Mouse (Mus musculus): ENCODE results near the gene Csnk2a1. TPM values are rescaled to one million over a fixed set of nuclear protein-coding genes. Genes with fewer than 3 reads are reported as not detected.
A peak's percentile ranks its signal among the peaks of the same experiment; 100 is the strongest.

The Csnk2a1 gene
- polyA plus RNA-seq, 1 experiment from 2014 or later = 74.6 TPM

DNA sequence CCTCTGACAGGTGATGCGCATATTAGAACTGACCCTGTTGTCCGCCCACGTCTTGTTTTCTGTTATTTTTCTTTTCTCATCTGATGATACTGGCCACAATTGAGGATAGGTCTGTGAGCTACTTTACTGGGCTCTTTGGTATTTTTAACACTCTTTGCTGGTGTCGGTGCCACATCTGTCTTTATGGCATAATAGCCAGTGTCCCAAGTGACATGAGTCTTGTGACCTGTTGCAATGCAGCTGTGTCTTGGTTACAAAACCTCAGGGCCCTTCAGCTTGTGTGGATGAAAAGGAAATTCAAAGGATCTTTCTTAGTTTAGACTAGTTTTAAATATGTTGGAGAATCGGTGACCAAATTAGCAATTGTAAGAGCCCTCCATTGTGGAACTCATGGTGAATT, 67.9 kb downstream of the Csnk2a1 start:
- H3K27me3 ChIP-seq = no peaks in the 10 kb centered on the region
- H3K9me3 ChIP-seq (replicated peaks) = no peaks in the 10 kb centered on the region
- no peak for ATAC-seq (replicated peaks; ENCODE audit: insufficient number of reproducible peaks, insufficient read depth, low FRiP score, low read depth)
- H3K36me3 ChIP-seq = no peaks in the 10 kb centered on the region
- H3K4me2 ChIP-seq = peak overlapping the region; percentile 74
- 0 out of 2 replicates have a peak overlapping the region, but pooled peaks have one; percentile 94 for H3K27ac ChIP-seq
- peak overlapping the region; percentile 94 for H3K9ac ChIP-seq
- 28% methylated on average over 5 of the region's 5 CpGs for WGBS
- peaks cover 31% of the 10 kb centered on the region for H3K4me1 ChIP-seq (replicated peaks)
- peak overlapping the region; percentile 88 for H3K4me3 ChIP-seq

DNA sequence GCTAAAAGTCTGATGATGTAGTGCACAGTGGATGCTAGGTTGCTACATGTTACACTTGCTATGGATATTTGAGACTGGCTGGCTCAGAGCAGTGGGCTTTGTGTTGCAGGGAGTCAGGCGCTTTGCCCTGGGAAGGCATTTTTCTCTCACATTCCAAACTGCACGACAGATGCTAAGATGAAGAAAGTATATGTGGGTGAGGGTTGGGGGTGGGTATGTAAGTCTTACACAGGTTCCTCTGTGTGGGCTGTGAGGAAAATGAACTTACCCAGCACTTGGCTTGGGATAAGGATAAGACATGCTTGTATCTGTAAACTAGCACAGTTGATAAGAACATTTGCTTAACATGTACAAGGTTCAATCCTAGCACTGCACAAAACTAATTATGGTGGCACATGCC, 76.2 kb downstream of the Csnk2a1 start:
- Histone ChIP-seq H3K4me3 (no peak overlapping the region), H3K36me3 (peaks cover 55% of the 10 kb centered on the region), H3K9ac (no peak overlapping the region), H3K27ac (no peak overlapping the region), H3K4me1 (replicated peaks) (peaks cover 9% of the 10 kb centered on the region), H3K9me3 (replicated peaks) (no peaks in the 10 kb centered on the region), H3K4me2 (no peak overlapping the region), H3K27me3 (no peaks in the 10 kb centered on the region)
- ATAC-seq (replicated peaks; ENCODE audit: insufficient number of reproducible peaks, insufficient read depth, low FRiP score, low read depth) = no peak
- 73% methylated on average over 2 of the region's 2 CpGs for WGBS

DNA sequence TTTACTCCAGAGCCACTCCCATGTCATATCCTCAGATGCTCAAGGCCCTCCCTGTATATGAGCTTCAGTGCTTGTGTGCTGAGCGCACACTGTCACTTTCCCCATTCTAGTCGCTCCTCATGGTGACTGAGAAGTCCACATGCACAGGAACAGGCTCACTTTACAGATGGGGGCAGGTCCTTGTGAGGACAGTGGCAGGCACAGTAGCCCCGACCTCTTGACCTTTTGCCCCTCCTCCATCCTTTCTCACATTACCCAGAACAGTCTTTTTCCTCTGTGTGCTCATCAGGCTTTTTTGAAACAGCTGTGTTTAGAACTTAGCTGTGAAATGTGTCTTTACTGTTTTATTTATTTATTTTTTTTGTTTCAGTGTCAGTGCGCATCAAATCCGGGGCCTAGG, 77.1 kb downstream of the Csnk2a1 start:
- Histone ChIP-seq H3K27me3 (no peaks in the 10 kb centered on the region), H3K9me3 (replicated peaks) (no peaks in the 10 kb centered on the region), H3K4me1 (replicated peaks) (0 out of 2 replicates have a peak, but pooled peaks cover 3% of the 10 kb centered on the region), H3K27ac (no peak overlapping the region), H3K4me3 (no peak overlapping the region), H3K4me2 (no peak overlapping the region), H3K36me3 (peaks cover 65% of the 10 kb centered on the region), H3K9ac (no peak overlapping the region)
- no peak for ATAC-seq (replicated peaks; ENCODE audit: insufficient number of reproducible peaks, insufficient read depth, low FRiP score, low read depth)
- WGBS = 71% methylated on average over 5 of the region's 5 CpGs

DNA sequence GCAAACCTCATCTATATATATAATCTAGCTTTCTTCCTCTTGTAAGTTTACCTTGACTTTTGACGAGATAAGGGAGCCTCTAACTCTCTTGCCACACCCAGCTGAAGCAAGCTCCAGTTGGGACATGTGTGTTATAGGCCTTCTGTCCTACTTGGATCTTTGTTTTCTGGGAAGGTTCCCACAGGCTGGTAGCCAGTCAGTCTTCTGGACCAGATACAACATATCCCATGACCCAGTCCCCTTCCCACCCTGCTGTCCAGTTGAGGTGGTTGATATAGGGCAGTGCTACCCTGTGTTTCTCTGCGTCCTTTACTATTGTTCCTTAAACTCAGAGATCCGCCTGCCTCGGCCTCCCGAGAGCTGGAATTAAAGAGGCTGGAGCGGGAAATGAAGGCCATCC, 78.8 kb downstream of the Csnk2a1 start:
- 0 out of 2 replicates have a peak, but pooled peaks cover 2% of the 10 kb centered on the region for H3K4me1 ChIP-seq (replicated peaks)
- peaks cover 81% of the 10 kb centered on the region for H3K36me3 ChIP-seq
- no peak for ATAC-seq (replicated peaks; ENCODE audit: insufficient number of reproducible peaks, insufficient read depth, low FRiP score, low read depth)
- no peak overlapping the region for H3K4me3 ChIP-seq
- H3K4me2 ChIP-seq = no peak overlapping the region
- 92% methylated on average over 6 of the region's 6 CpGs for WGBS
- H3K9ac ChIP-seq = no peak overlapping the region
- no peaks in the 10 kb centered on the region for H3K9me3 ChIP-seq (replicated peaks)
- no peaks in the 10 kb centered on the region for H3K27me3 ChIP-seq
- H3K27ac ChIP-seq = no peak overlapping the region

DNA sequence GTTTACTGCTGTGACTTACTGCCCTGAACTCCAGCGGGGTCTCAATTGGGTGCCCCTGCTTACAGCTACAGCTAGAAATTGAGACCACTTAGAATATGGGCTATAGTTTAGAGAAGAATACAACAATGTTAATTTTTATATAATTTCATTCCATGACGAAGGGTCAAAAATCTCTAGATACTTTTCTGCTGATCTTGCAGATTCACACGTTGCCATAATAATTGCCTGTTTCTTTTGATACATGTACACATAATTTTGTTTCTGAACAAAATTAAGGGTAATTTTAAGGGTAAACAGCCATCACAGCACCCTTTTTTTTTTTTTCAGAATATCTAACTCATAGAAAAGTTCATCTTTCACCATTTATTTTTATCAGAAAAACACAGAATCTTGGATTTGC, 80.5 kb downstream of the Csnk2a1 start:
- Histone ChIP-seq H3K4me2 (no peak overlapping the region), H3K4me1 (replicated peaks) (0 out of 2 replicates have a peak, but pooled peaks cover under 1% of the 10 kb centered on the region), H3K4me3 (no peak overlapping the region), H3K36me3 (peaks cover 94% of the 10 kb centered on the region), H3K27ac (no peak overlapping the region), H3K9ac (no peak overlapping the region), H3K27me3 (no peaks in the 10 kb centered on the region), H3K9me3 (replicated peaks) (no peaks in the 10 kb centered on the region)
- WGBS = 91% methylated on average over 3 of the region's 3 CpGs
- ATAC-seq (replicated peaks; ENCODE audit: insufficient number of reproducible peaks, insufficient read depth, low FRiP score, low read depth) = no peak

DNA sequence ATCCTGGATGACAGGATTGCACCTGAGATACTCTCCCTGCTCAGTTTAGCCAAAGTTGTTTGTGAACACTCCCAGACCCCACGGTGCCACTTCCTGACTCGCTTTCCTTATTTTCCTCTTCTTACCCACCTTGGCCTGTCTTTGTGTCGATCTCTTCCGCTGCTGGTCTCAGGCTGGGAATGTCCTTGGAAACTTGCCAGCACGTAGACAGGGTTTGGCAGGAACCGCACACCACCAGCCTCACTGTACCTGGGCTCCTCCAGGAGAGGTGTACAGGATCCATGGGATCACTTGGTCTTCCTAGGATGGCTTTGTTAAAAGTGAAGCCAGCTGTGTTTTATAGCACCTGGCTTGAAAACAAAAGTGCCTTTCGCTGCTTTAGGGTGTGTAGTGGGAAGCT, 86.4 kb downstream of the Csnk2a1 start:
- no peak for ATAC-seq (replicated peaks; ENCODE audit: insufficient number of reproducible peaks, insufficient read depth, low FRiP score, low read depth)
- no peak overlapping the region for H3K4me2 ChIP-seq
- H3K27ac ChIP-seq = peak overlapping the region; percentile 19; the same call in 1 of the 2 replicates
- H3K9me3 ChIP-seq (replicated peaks) = no peaks in the 10 kb centered on the region
- H3K27me3 ChIP-seq = no peaks in the 10 kb centered on the region
- H3K4me1 ChIP-seq (replicated peaks) = peaks cover 7% of the 10 kb centered on the region
- no peak overlapping the region for H3K4me3 ChIP-seq
- 46% methylated on average over 7 of the region's 7 CpGs for WGBS
- peaks cover 84% of the 10 kb centered on the region for H3K36me3 ChIP-seq
- no peak overlapping the region for H3K9ac ChIP-seq

DNA sequence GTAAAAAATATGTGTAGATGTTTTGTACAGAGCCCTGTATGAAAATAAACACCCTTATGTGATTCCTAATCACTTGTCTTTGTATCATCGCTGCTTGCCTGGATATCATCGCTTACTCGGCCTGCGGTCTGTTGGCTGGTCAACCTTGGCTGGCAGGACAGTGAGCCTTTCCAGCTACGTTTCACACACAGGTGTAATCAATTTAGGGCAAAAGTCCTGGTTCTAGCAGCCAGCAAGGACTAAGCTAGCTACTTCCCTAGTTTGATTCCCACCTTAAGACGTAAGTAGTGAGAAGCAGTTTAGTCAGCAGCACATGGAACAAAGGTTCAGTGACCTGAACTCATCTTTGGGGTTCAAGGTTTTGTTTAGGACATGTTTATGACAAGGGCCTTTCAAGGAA, 87.3 kb downstream of the Csnk2a1 start:
- WGBS = 87% methylated on average over 6 of the region's 6 CpGs
- Histone ChIP-seq H3K9ac (no peak overlapping the region), H3K36me3 (peaks cover 84% of the 10 kb centered on the region), H3K4me1 (replicated peaks) (peaks cover 7% of the 10 kb centered on the region), H3K4me2 (no peak overlapping the region), H3K9me3 (replicated peaks) (no peaks in the 10 kb centered on the region), H3K27ac (no peak overlapping the region), H3K4me3 (no peak overlapping the region), H3K27me3 (no peaks in the 10 kb centered on the region)
- ATAC-seq (replicated peaks; ENCODE audit: insufficient number of reproducible peaks, insufficient read depth, low FRiP score, low read depth) = no peak

DNA sequence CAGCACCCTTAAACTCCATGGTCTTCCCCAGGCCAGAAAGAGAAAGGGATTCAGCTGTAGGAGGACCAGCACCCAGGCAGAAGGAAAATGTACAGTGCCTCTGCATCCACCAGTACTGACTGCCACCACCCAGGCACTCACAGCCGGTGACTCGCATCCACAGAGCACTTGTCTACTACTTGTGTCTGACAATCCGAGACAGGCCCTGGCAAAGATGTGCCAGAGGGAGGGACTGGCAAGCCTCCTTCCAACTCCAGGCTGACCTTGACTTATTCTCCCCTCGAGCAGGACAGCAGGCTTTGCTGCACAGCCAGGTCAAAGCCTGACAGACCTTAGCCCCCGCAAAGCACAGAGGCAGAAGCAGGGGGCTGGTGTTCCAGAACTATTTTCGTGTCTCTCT, 90.4 kb downstream of the Csnk2a1 start:
- Histone ChIP-seq H3K27ac (no peak overlapping the region), H3K9ac (no peak overlapping the region), H3K27me3 (no peaks in the 10 kb centered on the region), H3K9me3 (replicated peaks) (no peaks in the 10 kb centered on the region), H3K4me1 (replicated peaks) (peaks cover 7% of the 10 kb centered on the region), H3K36me3 (peaks cover 78% of the 10 kb centered on the region), H3K4me3 (no peak overlapping the region), H3K4me2 (no peak overlapping the region)
- WGBS = 69% methylated on average over 6 of the region's 6 CpGs
- ATAC-seq (replicated peaks; ENCODE audit: insufficient number of reproducible peaks, insufficient read depth, low FRiP score, low read depth) = no peak

DNA sequence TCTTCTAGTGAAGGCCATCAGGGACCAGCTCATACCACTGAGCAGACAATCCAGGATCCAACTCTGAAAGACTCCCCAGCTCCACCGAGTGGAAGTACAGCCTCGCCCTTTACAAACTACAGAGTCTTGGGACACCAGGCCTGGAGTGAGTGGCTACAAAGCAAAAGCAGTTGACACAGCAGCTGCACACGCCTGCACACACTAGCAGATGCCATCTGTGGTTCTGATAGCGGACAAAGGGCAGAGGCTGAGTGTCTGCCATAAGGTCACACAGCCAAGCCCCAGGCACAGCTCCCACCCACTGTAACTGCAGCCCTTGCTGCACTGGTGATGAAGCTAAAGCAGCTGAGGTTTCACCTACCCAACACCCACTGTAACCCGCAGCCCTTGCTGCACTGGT, 94.9 kb downstream of the Csnk2a1 start:
- 86% methylated on average over 5 of the region's 5 CpGs for WGBS
- H3K4me3 ChIP-seq = no peak overlapping the region
- ATAC-seq (replicated peaks; ENCODE audit: insufficient number of reproducible peaks, insufficient read depth, low FRiP score, low read depth) = no peak
- H3K9me3 ChIP-seq (replicated peaks) = no peaks in the 10 kb centered on the region
- H3K36me3 ChIP-seq = peaks cover 78% of the 10 kb centered on the region
- no peak overlapping the region for H3K9ac ChIP-seq
- H3K4me1 ChIP-seq (replicated peaks) = no peaks in the 10 kb centered on the region
- H3K27ac ChIP-seq = no peak overlapping the region
- H3K27me3 ChIP-seq = no peaks in the 10 kb centered on the region
- no peak overlapping the region for H3K4me2 ChIP-seq

DNA sequence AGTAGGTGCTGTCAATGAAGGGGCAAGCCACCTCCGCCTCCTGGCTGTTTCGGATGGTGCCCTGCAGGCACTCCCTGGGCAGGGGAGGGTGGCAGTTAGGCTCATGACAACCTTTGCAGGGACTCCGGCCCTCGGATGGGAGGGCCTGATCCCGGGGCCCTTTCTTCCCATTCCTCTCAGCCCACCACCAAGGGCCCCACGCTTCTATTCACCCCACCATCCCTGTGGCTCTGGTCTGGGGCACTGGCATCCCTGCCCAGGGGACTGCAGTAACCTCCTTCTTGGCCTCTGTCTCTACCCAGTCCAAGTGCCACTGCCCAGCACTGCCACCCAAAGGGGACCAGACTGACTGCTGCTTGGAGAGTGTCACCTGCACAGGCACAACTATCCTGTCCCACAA, 95.6 kb downstream of the Csnk2a1 start:
- Histone ChIP-seq H3K27me3 (no peaks in the 10 kb centered on the region), H3K4me3 (no peak overlapping the region), H3K9ac (no peak overlapping the region), H3K4me2 (no peak overlapping the region), H3K9me3 (replicated peaks) (no peaks in the 10 kb centered on the region), H3K4me1 (replicated peaks) (no peaks in the 10 kb centered on the region), H3K27ac (no peak overlapping the region), H3K36me3 (peaks cover 72% of the 10 kb centered on the region)
- ATAC-seq (replicated peaks; ENCODE audit: insufficient number of reproducible peaks, insufficient read depth, low FRiP score, low read depth) = no peak
- 90% methylated on average over 6 of the region's 6 CpGs for WGBS

DNA sequence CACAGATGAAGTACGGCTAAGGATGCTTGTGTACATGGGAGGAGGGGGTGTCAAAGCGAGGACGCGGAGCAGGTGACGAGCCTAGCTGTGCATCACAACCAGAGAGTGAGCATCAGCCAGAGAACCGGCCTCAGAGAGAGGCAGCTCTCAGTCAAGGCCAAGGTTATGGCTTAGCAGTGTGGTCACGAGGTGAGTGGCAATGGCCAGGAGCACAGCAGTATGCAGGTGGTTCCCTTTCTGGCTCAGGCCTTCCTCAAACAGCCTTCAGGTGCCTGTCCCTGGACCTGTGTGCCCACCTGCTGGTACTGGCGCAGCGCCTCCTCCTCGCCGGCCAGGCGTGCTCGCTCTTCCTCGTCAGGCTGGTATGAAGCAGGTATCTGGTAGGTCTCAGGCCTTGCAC, 97.3 kb downstream of the Csnk2a1 start:
- H3K27ac ChIP-seq = no peak overlapping the region

DNA sequence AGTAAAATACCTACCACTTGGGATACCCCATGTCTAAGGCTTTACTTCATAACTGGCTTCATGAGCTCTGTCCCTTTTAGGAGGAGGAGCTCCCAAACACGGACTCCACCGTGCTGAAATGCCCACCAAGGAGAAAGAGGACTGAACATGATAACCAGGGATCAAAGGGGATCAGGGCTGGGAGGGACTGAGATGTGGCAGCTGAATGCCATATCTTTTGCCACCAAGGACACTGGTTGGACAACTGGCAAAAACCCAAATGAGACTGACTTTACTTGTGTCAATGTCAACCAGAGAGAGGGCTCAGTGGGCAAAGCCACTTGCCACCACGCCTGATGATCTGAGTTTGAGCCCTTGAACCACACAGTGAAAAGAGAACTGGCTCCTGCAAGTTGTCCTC, 98.2 kb downstream of the Csnk2a1 start:
- H3K4me1 ChIP-seq (replicated peaks) = no peaks in the 10 kb centered on the region
- H3K9ac ChIP-seq = no peak overlapping the region
- H3K36me3 ChIP-seq = peaks cover 62% of the 10 kb centered on the region
- H3K27ac ChIP-seq = no peak overlapping the region
- no peaks in the 10 kb centered on the region for H3K9me3 ChIP-seq (replicated peaks)
- H3K4me2 ChIP-seq = no peak overlapping the region
- no peaks in the 10 kb centered on the region for H3K27me3 ChIP-seq
- ATAC-seq (replicated peaks; ENCODE audit: insufficient number of reproducible peaks, insufficient read depth, low FRiP score, low read depth) = no peak
- WGBS = 66% methylated on average over 3 of the region's 3 CpGs
- H3K4me3 ChIP-seq = no peak overlapping the region

More for the DNA sequence above, 97.3 kb downstream of the Csnk2a1 start:
- 94% methylated on average over 14 of the region's 14 CpGs for WGBS
- H3K9me3 ChIP-seq (replicated peaks) = no peaks in the 10 kb centered on the region
- no peaks in the 10 kb centered on the region for H3K4me1 ChIP-seq (replicated peaks)
- no peak overlapping the region for H3K9ac ChIP-seq
- no peak overlapping the region for H3K4me3 ChIP-seq
- H3K27me3 ChIP-seq = no peaks in the 10 kb centered on the region
- H3K4me2 ChIP-seq = no peak overlapping the region
- no peak for ATAC-seq (replicated peaks; ENCODE audit: insufficient number of reproducible peaks, insufficient read depth, low FRiP score, low read depth)
- H3K36me3 ChIP-seq = peaks cover 63% of the 10 kb centered on the region
